Mouse (Mus musculus) hindbrain, embryonic 16.5 days (tissue): ENCODE measurements at regions not wholly inside any gene's neighbourhood (a gene's known extent, or its start where the extent isn't known, plus 50 kb on each side); places are given as distances from the start of the nearest gene placed in this dataset.

ENCODE experiments used
- ATAC-seq: fragments of 200-750 bp; cut with Nextera tagmentation; 2 replicates; pipeline ENCODE4 v1.8.0; 2017; ENCODE audit warnings: moderate TSS enrichment, moderate library complexity
- H3K27ac ChIP-seq: fragments of 300-500 bp; sonication (generic); 2 replicates; pipeline ENCODE4 v1.5.1; 2014; ENCODE audit warnings: low read depth, mild to moderate bottlenecking, control low read depth, low read length, moderate library complexity
- H3K27me3 ChIP-seq: fragments of 300-500 bp; sonication (generic); replicated peaks from 2 replicates; pipeline ENCODE4 v1.6.1; 2014; ENCODE audit warnings: low read length; ENCODE audit not compliant: control insufficient read depth, insufficient read depth
- H3K36me3 ChIP-seq: fragments of 300-500 bp; sonication (generic); 2 replicates; pipeline ENCODE4 v1.6.1; 2014; ENCODE audit warnings: mild to moderate bottlenecking, low read length, moderate library complexity, mixed read lengths; ENCODE audit not compliant: control insufficient read depth, insufficient read depth
- H3K4me1 ChIP-seq: fragments of 300-500 bp; sonication (generic); 2 replicates; pipeline ENCODE4 v1.6.1; 2014; ENCODE audit warnings: low read depth, low read length; ENCODE audit not compliant: control insufficient read depth, insufficient read depth
- H3K4me2 ChIP-seq: fragments of 300-500 bp; sonication (generic); 2 replicates; pipeline ENCODE4 v1.6.1; 2014; ENCODE audit warnings: mild to moderate bottlenecking, low read length, control low read depth, moderate library complexity
- H3K4me3 ChIP-seq: fragments of 300-500 bp; sonication (generic); 2 replicates; pipeline ENCODE4 v1.5.1; 2014; ENCODE audit warnings: mild to moderate bottlenecking, low read length, control low read depth, moderate library complexity
- H3K9ac ChIP-seq: fragments of 300-500 bp; sonication (generic); 2 replicates; pipeline ENCODE4 v1.6.1; 2014; ENCODE audit warnings: low read depth, mild to moderate bottlenecking, control low read depth, low read length, moderate library complexity
- H3K9me3 ChIP-seq: fragments of 300-500 bp; sonication (generic); 2 replicates; pipeline ENCODE4 v1.6.1; 2014; ENCODE audit warnings: mild to moderate bottlenecking, low read length, moderate library complexity; ENCODE audit not compliant: control insufficient read depth
- WGBS: fragments of 180-500 bp; shearing (Covaris S2); extraction: QIAGEN DNeasy Blood & Tissue Kit; methylation state at CpG from one replicate; pipeline ENCODE4 v1.1.7; 2014; 5-methylcytosine and 5-hydroxymethylcytosine counted together

DNA sequence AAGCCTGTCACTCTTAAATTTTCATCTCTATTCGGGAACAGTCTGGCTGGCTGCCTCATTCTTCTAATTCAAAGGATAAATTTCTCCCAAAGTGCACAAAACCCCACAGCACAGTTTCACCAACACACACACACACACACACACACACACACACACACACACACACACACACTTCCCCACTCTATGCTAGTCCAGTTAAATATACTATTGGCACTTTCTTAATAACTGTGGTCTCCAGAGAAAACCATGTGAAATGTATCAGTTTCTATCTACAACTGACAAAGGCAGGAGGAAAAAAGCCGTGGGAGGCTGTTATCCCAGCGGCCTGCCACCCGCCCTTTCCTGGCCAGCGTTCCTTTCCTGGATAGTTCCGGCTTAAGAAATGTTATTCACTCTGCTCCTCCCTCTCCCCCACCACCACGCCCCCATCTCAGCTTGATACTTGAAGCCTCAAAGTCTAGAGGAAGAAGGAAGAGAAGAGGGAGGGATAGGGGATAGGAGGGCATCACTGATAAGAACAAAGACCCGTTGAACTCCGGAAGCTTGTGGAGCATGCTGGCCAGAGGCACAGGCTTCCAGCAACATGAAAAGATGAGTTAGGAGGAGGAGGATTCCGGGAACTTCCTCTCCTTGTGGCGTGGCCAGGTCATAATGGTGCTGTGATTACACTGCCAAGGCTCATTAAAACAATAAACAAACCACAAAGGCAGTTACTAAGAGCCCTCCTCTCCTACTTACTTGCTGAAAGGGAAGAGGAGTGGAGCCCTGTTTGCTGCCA is 345.8 kb downstream of the Mctp2 start:
- Histone ChIP-seq H3K4me1 (peaks cover 10% of the 10 kb centered on the region; the same call in 1 of the 2 replicates), H3K36me3 (no peaks in the 10 kb centered on the region), H3K27ac (no peak overlapping the region), H3K9ac (0 out of 2 replicates have a peak overlapping the region, but pooled peaks have one; percentile 42), H3K27me3 (no peaks in the 10 kb centered on the region), H3K4me2 (peak overlapping the region; percentile 50), H3K9me3 (no peaks in the 10 kb centered on the region), H3K4me3 (peak overlapping the region; percentile 10; the same call in 1 of the 2 replicates)
- WGBS: 3% methylated on average over 11 of the region's 11 CpGs
- peak; percentile 82 for ATAC-seq

DNA sequence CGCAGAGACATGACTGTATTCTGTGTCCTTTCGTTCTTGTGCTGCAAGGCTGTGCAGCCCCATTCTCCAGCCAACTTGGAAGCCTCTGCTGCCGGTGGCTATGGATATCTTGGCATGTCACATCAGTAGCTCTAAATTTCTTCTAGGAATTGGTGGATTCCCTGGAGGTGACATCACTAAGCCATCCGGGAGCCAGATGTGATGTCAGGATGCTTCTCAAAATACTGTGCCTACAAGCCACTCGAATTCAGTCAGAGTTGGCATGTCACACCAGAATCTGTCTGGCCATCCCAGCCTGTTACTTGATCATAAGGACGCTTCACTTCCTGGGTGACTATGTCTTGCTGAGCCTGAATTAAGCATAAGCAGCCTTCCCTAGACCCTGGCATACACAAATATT is 359.9 kb downstream of the Mctp2 start:
- Histone ChIP-seq H3K36me3 (no peaks in the 10 kb centered on the region), H3K4me2 (no peak overlapping the region), H3K4me1 (no peaks in the 10 kb centered on the region; the same call in 1 of the 2 replicates), H3K27ac (no peak overlapping the region), H3K4me3 (no peak overlapping the region), H3K9me3 (no peaks in the 10 kb centered on the region), H3K9ac (no peak overlapping the region), H3K27me3 (no peaks in the 10 kb centered on the region)
- WGBS: 87% methylated on average over 6 of the region's 6 CpGs
- no peak for ATAC-seq

DNA sequence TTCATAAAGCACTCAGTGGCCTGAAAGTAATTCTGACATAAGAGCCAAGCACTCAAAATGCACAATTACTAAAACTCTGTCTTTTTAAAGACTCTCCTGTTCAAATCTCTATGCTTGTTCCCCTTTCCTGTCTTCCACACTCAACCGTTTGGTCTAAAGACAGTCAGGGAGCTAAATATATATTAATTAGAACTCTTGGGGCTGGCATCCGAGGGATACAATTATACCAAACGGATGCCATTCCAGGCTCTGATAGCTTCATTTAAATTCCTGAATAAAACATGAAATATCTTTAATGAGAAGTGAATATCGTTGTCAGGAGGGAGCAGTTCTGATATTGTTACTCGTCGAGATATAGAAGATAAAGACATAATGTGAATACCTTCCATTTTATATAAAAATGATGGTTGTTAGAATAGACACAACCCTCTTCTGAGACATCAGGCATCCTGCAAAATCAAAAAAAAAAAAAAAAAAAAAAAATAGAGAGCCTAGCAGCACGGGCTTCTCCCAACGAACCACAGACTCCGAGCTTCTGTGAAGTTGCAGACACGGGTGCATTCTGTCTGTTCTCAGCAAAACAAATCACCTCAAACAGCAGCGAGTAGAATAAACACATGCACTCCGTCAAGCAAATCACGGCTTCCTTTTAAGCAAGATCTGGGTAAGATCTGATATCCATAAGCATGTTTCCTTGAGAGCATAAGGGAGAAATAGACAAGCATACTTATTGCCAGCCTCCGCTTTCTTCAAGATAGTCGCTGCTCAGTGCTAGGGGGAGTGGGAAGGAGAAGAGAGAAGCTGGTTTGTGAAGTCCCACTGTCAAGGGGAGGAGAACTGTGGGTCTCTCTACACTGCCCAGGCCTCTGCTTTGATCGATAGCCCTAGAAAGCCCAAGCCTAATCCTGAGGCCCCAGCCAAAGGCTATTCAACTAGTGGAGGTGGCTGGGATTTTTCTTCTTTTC is 363.0 kb downstream of the Mctp2 start:
- Histone ChIP-seq H3K4me3 (no peak overlapping the region), H3K4me2 (peak overlapping the region; percentile 3), H3K27me3 (no peaks in the 10 kb centered on the region), H3K36me3 (no peaks in the 10 kb centered on the region), H3K9me3 (no peaks in the 10 kb centered on the region), H3K27ac (no peak overlapping the region), H3K9ac (no peak overlapping the region), H3K4me1 (no peaks in the 10 kb centered on the region; the same call in 1 of the 2 replicates)
- ATAC-seq: peak; percentile 30; the same call in 1 of the 2 replicates
- WGBS: 47% methylated on average over 16 of the region's 16 CpGs

DNA sequence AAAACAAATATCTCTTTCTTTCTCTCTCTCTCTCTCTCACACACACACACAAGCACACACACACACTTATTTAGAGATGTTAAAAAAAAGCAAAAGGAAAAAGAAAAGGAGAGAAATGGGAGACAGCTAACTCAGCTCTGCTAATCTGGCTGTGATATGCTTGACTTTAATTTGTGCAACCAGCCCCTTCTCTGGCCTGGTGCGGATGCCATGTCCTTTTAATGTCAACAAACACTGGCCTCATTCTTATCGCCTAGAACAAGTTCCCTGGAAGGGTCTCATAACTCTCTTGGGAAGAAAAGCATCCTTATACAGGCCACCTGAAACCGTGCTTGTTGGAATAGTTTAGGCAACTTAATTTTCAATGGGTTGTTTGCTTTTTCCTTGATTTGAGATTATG is 368.7 kb downstream of the Mctp2 start:
- H3K4me2 ChIP-seq: no peak overlapping the region
- no peaks in the 10 kb centered on the region for H3K36me3 ChIP-seq
- no peaks in the 10 kb centered on the region; the same call in 1 of the 2 replicates for H3K4me1 ChIP-seq
- no peaks in the 10 kb centered on the region for H3K9me3 ChIP-seq
- no peak overlapping the region for H3K9ac ChIP-seq
- H3K4me3 ChIP-seq: no peak overlapping the region
- 71% methylated on average over 3 of the region's 3 CpGs for WGBS
- no peak for ATAC-seq
- H3K27me3 ChIP-seq: no peaks in the 10 kb centered on the region
- no peak overlapping the region for H3K27ac ChIP-seq

DNA sequence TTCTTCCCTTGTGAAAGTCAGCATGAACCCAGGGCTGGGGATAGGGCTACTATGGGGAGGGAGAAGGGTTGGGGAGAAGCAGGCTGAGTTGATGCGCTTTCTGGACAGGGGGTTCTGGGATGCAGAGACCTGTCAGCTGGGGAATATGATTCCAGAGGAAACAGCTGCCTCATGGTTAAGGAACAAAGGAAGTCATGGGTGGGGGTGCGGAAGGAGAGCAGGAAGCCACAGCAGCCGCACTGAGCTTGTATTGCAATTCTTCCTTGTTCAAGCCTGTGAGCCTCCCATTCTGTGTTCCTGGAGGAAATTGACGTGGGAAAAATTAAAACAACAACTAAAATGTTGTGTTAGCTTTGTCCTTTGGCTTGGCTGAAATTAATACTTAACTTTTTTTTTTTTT is 369.7 kb downstream of the Mctp2 start:
- Histone ChIP-seq H3K4me3 (no peak overlapping the region), H3K4me1 (no peaks in the 10 kb centered on the region), H3K9me3 (no peaks in the 10 kb centered on the region), H3K4me2 (no peak overlapping the region), H3K27me3 (no peaks in the 10 kb centered on the region), H3K36me3 (no peaks in the 10 kb centered on the region), H3K27ac (no peak overlapping the region), H3K9ac (no peak overlapping the region)
- ATAC-seq: no peak
- 66% methylated on average over 4 of the region's 4 CpGs for WGBS
